ENCODE assay signal across 13 mouse cellular contexts in genomic region chr2:33770526-33771130, GRCm38 (mm10).
"Had no signal": no experiment of that assay in that cellular context is flagged by ENCODE, and none has a peak within 500 bp of the region (broad histone marks: within the 10 kb centered on the region; RNA-seq: fewer than 3 reads in every experiment).

No protein-coding gene starts in this region.

- H3K9me3 ChIP-seq: limb, embryonic 12.5 days; liver, embryonic 15.5 days had no signal

- H3K27me3 ChIP-seq: limb, embryonic 12.5 days; liver, embryonic 15.5 days had no signal

- H3K4me1 ChIP-seq: liver, embryonic 15.5 days had no signal

- H3K27ac ChIP-seq: kidney, postnatal 0 days; layer of hippocampus, adult 2 months; limb, embryonic 12.5 days; liver, embryonic 15.5 days; stomach, postnatal 0 days had no signal

- H3K4me3 ChIP-seq: layer of hippocampus, adult 2 months; limb, embryonic 12.5 days; liver, embryonic 15.5 days had no signal

- ATAC-seq: inflammation-experienced regulatory T-cells, adult 6 months; lung, postnatal 0 days had no signal

- H3K4me2 ChIP-seq: limb, embryonic 12.5 days; liver, embryonic 15.5 days had no signal

- H3K36me3 ChIP-seq: liver, embryonic 15.5 days had no signal

- DNase-seq: liver; lung, adult 2 months; lung, postnatal 36 days; right cerebral cortex, adult 18-20 months; right cerebral cortex, postnatal 25 days; thymus, postnatal 4 days had no signal

- H3K9ac ChIP-seq: limb, embryonic 12.5 days; liver, embryonic 15.5 days had no signal
